Mouse (Mus musculus) intestine, embryonic 16.5 days (tissue): ENCODE results near the gene Cracr2a. TPM values are rescaled to one million over a fixed set of nuclear protein-coding genes. Genes with fewer than 3 reads are reported as not detected.

Experiments
- ATAC-seq: fragments of 200-750 bp; cut with Nextera tagmentation; 2 replicates; pipeline ENCODE4 v1.8.0; 2017; ENCODE audit warnings: moderate TSS enrichment, moderate library complexity
- H3K27ac ChIP-seq: fragments of 300-500 bp; sonication (generic); 2 replicates; pipeline ENCODE4 v1.5.1; 2014; ENCODE audit warnings: mild to moderate bottlenecking, low read length
- H3K27me3 ChIP-seq: fragments of 300-500 bp; sonication (generic); replicated peaks from 2 replicates; pipeline ENCODE4 v1.6.1; 2014; ENCODE audit warnings: low read length, control low read depth, mixed read lengths; ENCODE audit not compliant: control insufficient read depth, insufficient read depth
- H3K36me3 ChIP-seq: fragments of 300-500 bp; sonication (generic); 2 replicates; pipeline ENCODE4 v1.6.1; 2014; ENCODE audit warnings: low read length, control low read depth; ENCODE audit not compliant: control insufficient read depth, insufficient read depth
- H3K4me1 ChIP-seq: fragments of 300-500 bp; sonication (generic); 2 replicates; pipeline ENCODE4 v1.6.1; 2014; ENCODE audit warnings: low read length, control low read depth, mixed read lengths; ENCODE audit not compliant: control insufficient read depth, insufficient read depth
- H3K4me2 ChIP-seq: fragments of 300-500 bp; sonication (generic); 2 replicates; pipeline ENCODE4 v1.6.1; 2014; ENCODE audit warnings: low read depth, low read length, control low read depth
- H3K4me3 ChIP-seq: fragments of 300-500 bp; sonication (generic); 2 replicates; pipeline ENCODE4 v1.5.1; 2014; ENCODE audit warnings: mild to moderate bottlenecking, low read length
- H3K9ac ChIP-seq: fragments of 300-500 bp; sonication (generic); 2 replicates; pipeline ENCODE4 v1.6.1; 2014; ENCODE audit warnings: low read depth, low read length
- H3K9me3 ChIP-seq: fragments of 300-500 bp; sonication (generic); 2 replicates; pipeline ENCODE4 v1.6.1; 2016; ENCODE audit warnings: low read length, control low read depth; ENCODE audit not compliant: control insufficient read depth
- WGBS: fragments of 180-500 bp; shearing (Covaris S2); extraction: QIAGEN DNeasy Blood & Tissue Kit; methylation state at CpG from one replicate; pipeline ENCODE4 v1.1.7; 2014; 5-methylcytosine and 5-hydroxymethylcytosine counted together
- polyA plus RNA-seq: library from polyadenylated mRNA; unstranded; fragments of >200 nt; fragmentation: Nextera tagmentation; extraction: Ambion mirVana; gene quantifications from 2 replicates; pipeline ENCODE4 v1.2.1, GENCODE M21; 2015

Gene Cracr2a
- polyA plus RNA-seq, 1 experiment from 2014 or later, result 2.6 TPM

GRCm38 (mm10) chr6:127701036-127701783 lies 140.1 kb downstream of the Cracr2a start:
- H3K27me3 ChIP-seq, result no peaks in the 10 kb centered on the region
- no peaks in the 10 kb centered on the region for H3K36me3 ChIP-seq
- H3K4me1 ChIP-seq, result no peaks in the 10 kb centered on the region
- no peak overlapping the region for H3K27ac ChIP-seq
- ATAC-seq, result no peak
- H3K9ac ChIP-seq, result no peak overlapping the region
- no peaks in the 10 kb centered on the region for H3K9me3 ChIP-seq
- H3K4me2 ChIP-seq, result no peak overlapping the region
- WGBS, result 51% methylated on average over 10 of the region's 11 CpGs
- H3K4me3 ChIP-seq, result no peak overlapping the region

GRCm38 (mm10) chr6:127708218-127708628 lies 147.1 kb downstream of the Cracr2a start:
- Histone ChIP-seq H3K4me2 (no peak overlapping the region), H3K27ac (peak overlapping the region; percentile 36), H3K4me3 (no peak overlapping the region), H3K9ac (no peak overlapping the region), H3K27me3 (no peaks in the 10 kb centered on the region), H3K36me3 (no peaks in the 10 kb centered on the region), H3K9me3 (no peaks in the 10 kb centered on the region), H3K4me1 (no peaks in the 10 kb centered on the region)
- peak; percentile 88 for ATAC-seq
- 26% methylated on average over 1 of the region's 1 CpGs for WGBS

DNA sequence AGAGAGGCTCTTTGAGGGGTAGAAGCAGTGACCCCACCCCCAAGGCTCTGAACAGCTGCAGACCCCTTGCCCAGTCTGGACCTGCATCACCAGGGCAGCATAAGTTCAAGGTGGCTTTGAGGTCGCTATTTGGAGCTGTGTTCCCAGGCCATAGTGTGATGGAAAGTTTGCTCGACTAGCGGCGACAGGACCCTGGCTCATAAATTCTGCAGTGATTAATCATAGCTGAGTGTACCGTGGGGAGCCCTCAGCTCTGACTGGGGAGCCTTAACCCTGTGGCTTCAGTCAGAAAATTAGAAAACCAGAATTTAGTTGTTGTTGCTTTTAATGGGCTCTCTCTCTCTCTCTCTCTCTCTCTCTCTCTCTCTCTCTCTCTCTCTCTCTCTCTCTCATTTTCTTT lies 153.8 kb downstream of the Cracr2a start:
- Histone ChIP-seq H3K4me2 (no peak overlapping the region), H3K4me3 (no peak overlapping the region), H3K9ac (no peak overlapping the region), H3K36me3 (no peaks in the 10 kb centered on the region), H3K9me3 (no peaks in the 10 kb centered on the region), H3K27ac (no peak overlapping the region), H3K4me1 (peaks cover 6% of the 10 kb centered on the region), H3K27me3 (no peaks in the 10 kb centered on the region)
- no peak for ATAC-seq
- 36% methylated on average over 5 of the region's 5 CpGs for WGBS

DNA sequence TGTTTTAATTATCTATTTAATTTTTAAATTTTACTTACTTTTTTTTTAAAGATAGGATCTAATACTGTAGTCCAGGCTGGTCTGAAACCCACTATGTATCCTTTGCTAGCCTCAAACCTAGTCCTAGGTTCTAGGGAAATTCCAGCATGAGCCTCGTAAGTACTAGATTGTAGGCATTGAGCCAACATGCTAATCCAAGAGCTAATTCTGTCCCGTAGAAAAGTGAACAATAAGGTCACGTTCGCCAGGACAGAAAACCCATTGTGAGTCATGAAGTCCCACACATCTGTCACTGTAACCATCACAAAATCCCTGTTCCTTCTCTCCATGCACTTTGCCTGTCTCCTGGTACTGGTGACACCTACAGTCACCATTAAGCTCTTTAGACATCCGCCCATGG lies 154.3 kb downstream of the Cracr2a start:
- Histone ChIP-seq H3K36me3 (no peaks in the 10 kb centered on the region), H3K27ac (no peak overlapping the region), H3K9ac (no peak overlapping the region), H3K27me3 (no peaks in the 10 kb centered on the region), H3K9me3 (no peaks in the 10 kb centered on the region), H3K4me3 (no peak overlapping the region), H3K4me1 (peaks cover 6% of the 10 kb centered on the region), H3K4me2 (no peak overlapping the region)
- 75% methylated on average over 5 of the region's 5 CpGs for WGBS
- ATAC-seq, result no peak

DNA sequence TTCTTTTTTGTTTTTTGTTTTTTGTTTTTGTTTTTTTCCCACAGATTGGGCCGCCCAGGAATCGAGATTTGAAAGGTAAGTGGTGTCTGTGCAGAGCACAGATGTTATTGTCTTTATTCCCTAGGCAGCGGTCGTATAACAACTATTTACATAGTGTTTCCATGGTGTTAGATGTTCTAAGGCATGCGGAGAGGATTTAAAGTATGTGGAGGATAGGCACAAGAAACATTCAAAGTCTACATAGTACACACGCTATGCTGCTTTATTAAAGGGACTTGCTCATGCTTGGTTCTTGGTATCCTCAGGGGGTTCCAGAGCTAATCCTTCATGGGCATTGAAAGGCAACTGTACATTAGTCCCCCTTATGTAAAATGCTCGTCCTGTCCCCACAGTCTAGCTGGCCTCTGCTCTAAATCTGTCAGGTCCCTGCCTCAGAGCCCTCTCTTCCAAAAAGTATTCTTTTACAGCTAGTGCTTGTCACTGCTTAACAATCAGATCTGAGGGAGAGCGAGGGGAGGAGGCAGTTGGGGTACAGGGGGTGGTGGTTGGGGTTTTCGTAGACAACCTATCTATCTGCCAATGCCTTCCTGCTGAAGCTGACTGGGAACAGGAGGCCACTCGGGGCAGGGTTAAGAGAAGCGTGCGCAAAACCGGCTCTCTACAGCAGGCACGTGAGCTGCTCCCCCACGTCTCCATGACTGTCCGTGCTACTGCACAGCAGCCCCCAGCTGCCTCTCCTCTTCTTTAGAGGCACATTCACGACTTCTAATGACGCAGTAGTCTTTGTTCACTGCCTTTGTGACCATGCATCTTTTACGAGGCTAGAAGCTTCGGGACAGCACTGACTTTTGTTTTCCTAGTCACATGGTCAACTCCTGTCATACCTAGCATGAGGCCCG lies 156.3 kb downstream of the Cracr2a start:
- no peak overlapping the region; the same call in 1 of the 2 replicates for H3K4me2 ChIP-seq

GRCm38 (mm10) chr6:127719875-127720274 lies 158.7 kb downstream of the Cracr2a start:
- Histone ChIP-seq H3K27me3 (no peaks in the 10 kb centered on the region), H3K9me3 (no peaks in the 10 kb centered on the region), H3K36me3 (no peaks in the 10 kb centered on the region), H3K4me2 (no peak overlapping the region), H3K9ac (no peak overlapping the region), H3K27ac (no peak overlapping the region), H3K4me3 (no peak overlapping the region), H3K4me1 (peaks cover 6% of the 10 kb centered on the region)
- no peak for ATAC-seq
- WGBS, result 87% methylated on average over 14 of the region's 14 CpGs

More for the DNA sequence above, 156.3 kb downstream of the Cracr2a start:
- Histone ChIP-seq H3K9ac (no peak overlapping the region), H3K9me3 (no peaks in the 10 kb centered on the region), H3K27ac (no peak overlapping the region), H3K4me1 (peaks cover 6% of the 10 kb centered on the region), H3K4me3 (no peak overlapping the region), H3K27me3 (no peaks in the 10 kb centered on the region), H3K36me3 (no peaks in the 10 kb centered on the region)
- WGBS, result 40% methylated on average over 21 of the region's 21 CpGs
- no peak; the same call in 1 of the 2 replicates for ATAC-seq

DNA sequence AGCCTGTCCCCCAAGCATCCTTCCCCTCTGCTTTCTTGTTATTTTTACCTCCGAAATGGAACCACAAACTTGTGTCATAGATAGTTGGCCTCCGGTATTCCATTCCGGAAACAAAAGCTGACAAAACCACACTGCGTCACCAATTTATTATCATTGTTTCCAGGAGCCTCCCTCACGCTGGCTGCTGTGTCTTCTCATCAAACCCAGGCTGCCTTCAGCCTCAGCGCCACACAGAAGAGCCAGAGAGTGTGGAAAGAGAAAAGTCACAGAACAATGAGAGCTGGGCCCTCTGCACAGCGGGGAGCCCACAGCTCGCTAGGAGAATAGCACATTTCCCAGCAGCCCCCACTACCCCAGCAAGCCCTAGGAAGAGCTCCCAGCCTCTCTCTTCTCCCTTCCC lies 162.0 kb downstream of the Cracr2a start:
- no peak overlapping the region for H3K27ac ChIP-seq
- H3K4me1 ChIP-seq, result no peaks in the 10 kb centered on the region
- no peak overlapping the region for H3K4me2 ChIP-seq
- ATAC-seq, result no peak
- WGBS, result 54% methylated on average over 8 of the region's 8 CpGs
- no peaks in the 10 kb centered on the region for H3K9me3 ChIP-seq
- no peak overlapping the region for H3K9ac ChIP-seq
- H3K36me3 ChIP-seq, result no peaks in the 10 kb centered on the region
- no peak overlapping the region for H3K4me3 ChIP-seq
- no peaks in the 10 kb centered on the region for H3K27me3 ChIP-seq

Other genes with a start within 250 kb of the Cracr2a start
- gene Parp11, start 114.5 kb upstream of the Cracr2a start, polyA plus RNA-seq, result 17.3 and 17.8 TPM in 2 replicates
- gene Prmt8, start 208.1 kb downstream of the Cracr2a start, polyA plus RNA-seq, result not detected in 2 replicates